Mouse (Mus musculus): ENCODE results near the gene Dhx15.

GRCm38 (mm10) chr5:52220013-52220804, 29.9 kb upstream of the Dhx15 start:
- TF ChIP-seq EP300 (IDR thresholded peaks at IDR 0.05; ENCODE audit: low read depth) = no peak
- no peak for TF ChIP-seq CTCF (IDR thresholded peaks at IDR 0.05; ENCODE audit: low read depth)

All from heart, postnatal 0 days (tissue).